Mouse (Mus musculus): ENCODE data around the gene Slc9a5.

Gene Slc9a5

GRCm38 (mm10) chr8:105408331-105408730, 59.7 kb downstream of the Slc9a5 start:
- no peak for DNase-seq (ENCODE audit: low spot score in 2 of 2)

GRCm38 (mm10) chr8:105409947-105410346, 61.3 kb downstream of the Slc9a5 start:
- no peak for DNase-seq (ENCODE audit: low spot score in 2 of 2)

GRCm38 (mm10) chr8:105413391-105413790, 64.7 kb downstream of the Slc9a5 start, which contains the start of the genes Kctd19 and Lrrc36:
Gene Kctd19 (minus strand): TSS chr8:105413502.
Gene Lrrc36 (plus strand): TSS chr8:105413571.
- DNase-seq (ENCODE audit: low spot score in 2 of 2), result no peak

GRCm38 (mm10) chr8:105418992-105419391, 70.3 kb downstream of the Slc9a5 start:
- no peak for DNase-seq (ENCODE audit: low spot score in 2 of 2)

Measured in right cerebral cortex, postnatal 36 days (tissue).